1 mouse cellular context compared by ENCODE assay signal in genomic region chr11:78079961-78080921, GRCm38 (mm10).
TF ChIP-seq lines count a peak whose summit lies in the region.

Eral1 (minus strand) TSS chr11:78080383.

TF ChIP-seq in CH12.LX, 34 proteins besides CTCF, POLR2A, EP300 and RAD21 (continued from another document):
- TF ChIP-seq NELFE (IDR thresholded peaks at IDR 0.05; ENCODE audit: low read depth, low read length) (peak; percentile 97), PAX5 (IDR thresholded peaks at IDR 0.05; ENCODE audit: low read length) (no peak), ELF1 (IDR thresholded peaks at IDR 0.05; ENCODE audit: low read depth, low read length) (peak; percentile 53), UBTF (IDR thresholded peaks at IDR 0.05; ENCODE audit: low read depth, low read length) (0 out of 2 replicates have a peak, but pooled peaks have one; percentile 47), KAT2A (IDR thresholded peaks at IDR 0.05; ENCODE audit: insufficient replicate concordance, low read length) (peak; percentile 86; the same call in 1 of the 2 replicates), HCFC1 (IDR thresholded peaks at IDR 0.05; ENCODE audit: low read depth, low read length) (peak; percentile 94), BHLHE40 (IDR thresholded peaks at IDR 0.05; ENCODE audit: low read depth, low read length) (no peak), TBP (conservative IDR thresholded peaks at IDR 0.05; ENCODE audit: low read depth, low read length) (peak; percentile 91), TCF12 (IDR thresholded peaks at IDR 0.05; ENCODE audit: low read depth, low read length) (peak; percentile 99), ZNF384 (IDR thresholded peaks at IDR 0.05; ENCODE audit: low read depth, low read length) (0 out of 2 replicates have a peak, but pooled peaks have one; percentile 9)
